Mouse (Mus musculus): ENCODE measurements at regions not wholly inside any gene's neighbourhood (a gene's known extent, or its start where the extent isn't known, plus 50 kb on each side); places are given as distances from the start of the nearest gene placed in this dataset.

GRCm38 (mm10) chr2:12033518-12034322, 256.0 kb downstream of the Ankrd16 start:
- TF ChIP-seq CTCF (IDR thresholded peaks at IDR 0.05) (no peak), EP300 (IDR thresholded peaks at IDR 0.05) (no peak)

Measured in lung, postnatal 0 days (tissue).